Mouse (Mus musculus) cerebellum, adult 2 months (tissue): ENCODE results near the gene Ppp6r1.

Experiments
- CTCF ChIP-seq: fragments of 200-500 bp; IDR thresholded peaks from 2 replicates; pipeline ENCODE4 v1.5.1; 2011; ENCODE audit warnings: low read depth, mild to moderate bottlenecking, control low read depth, low read length, moderate library complexity, borderline replicate concordance; ENCODE audit not compliant: insufficient read depth
- POLR2A ChIP-seq: fragments of 200-500 bp; IDR thresholded peaks from 2 replicates; pipeline ENCODE4 v1.6.1; 2011; ENCODE audit warnings: low read length, control low read depth, borderline replicate concordance; ENCODE audit not compliant: insufficient read depth

- no peak for TF ChIP-seq CTCF
- no peak for TF ChIP-seq POLR2A
Observed at GRCm38 (mm10) chr7:4641956-4642355, 16.9 kb downstream of the Ppp6r1 start.
